Mouse (Mus musculus) heart, adult 10 weeks (tissue): ENCODE results near the gene Usp29. TPM values are rescaled to one million over a fixed set of nuclear protein-coding genes. Genes with fewer than 3 reads are reported as not detected.

Experiments
- polyA plus RNA-seq: library from polyadenylated mRNA; stranded (reverse); fragments of 350-450 nt; fragmentation: Illumina TruSeq; extraction: RNeasy Lipid Tissue Mini Kit (QIAGEN cat#74804); gene quantifications from one replicate; pipeline ENCODE4 v1.2.3, GENCODE M21; 2014; ENCODE audit warnings: low read depth, low replicate concordance

Gene Usp29
- polyA plus RNA-seq, result 0.31 TPM

GRCm38 (mm10) chr7:6730241-6730640, at the start of gene Usp29, which contains the start of gene Peg3:
Usp29 (plus strand) TSS chr7:6730578.
Peg3 (minus strand) TSS chr7:6730431.

GRCm38 (mm10) chr7:6696241-6697045, 33.9 kb upstream of the Usp29 start, which contains the start of gene Zim1:
Zim1 (minus strand) TSS chr7:6696450.

GRCm38 (mm10) chr7:6995251-6995650, 264.9 kb downstream of the Usp29 start, which contains the start of gene Aurkc:
Aurkc (plus strand) TSS chr7:6995300.

Other genes starting within 250 kb of the Usp29 start
- gene Olfr5, start 243.6 kb upstream of the Usp29 start, polyA plus RNA-seq, result not detected
- not detected for gene Olfr1347, start 230.8 kb upstream of the Usp29 start, polyA plus RNA-seq
- not detected for gene Olfr1348, start 221.8 kb upstream of the Usp29 start, polyA plus RNA-seq
- gene Olfr1349, start 207.6 kb upstream of the Usp29 start, polyA plus RNA-seq, result not detected
- gene Olfr1350, start 165.7 kb upstream of the Usp29 start, polyA plus RNA-seq, result not detected
- 4.1 TPM for gene Zim1, start 34.1 kb upstream of the Usp29 start, polyA plus RNA-seq
- gene Peg3, start 147 bp upstream of the Usp29 start, polyA plus RNA-seq, result 12.9 TPM